Mouse (Mus musculus) embryonic facial prominence, embryonic 13.5 days (tissue): Measurements from ENCODE around the gene Il17ra. TPM values are rescaled to one million over a fixed set of nuclear protein-coding genes. Genes with fewer than 3 reads are reported as not detected.

Experiments used
- ATAC-seq: fragments of 200-750 bp; cut with Nextera tagmentation; 2 replicates; pipeline ENCODE4 v1.8.0; 2017; ENCODE audit warnings: low read depth; ENCODE audit not compliant: insufficient number of reproducible peaks, insufficient read depth, low FRiP score, low TSS enrichment
- H3K27ac ChIP-seq: fragments of 300-500 bp; sonication (generic); 2 replicates; pipeline ENCODE4 v1.5.1; 2015; ENCODE audit warnings: moderate library complexity, mild to moderate bottlenecking, inconsistent platforms
- H3K27me3 ChIP-seq: fragments of 300-500 bp; sonication (generic); 2 replicates; pipeline ENCODE4 v1.6.1; 2015; ENCODE audit warnings: mild to moderate bottlenecking, inconsistent platforms
- H3K36me3 ChIP-seq: fragments of 300-500 bp; sonication (generic); 2 replicates; pipeline ENCODE4 v1.6.1; 2015; ENCODE audit warnings: mild to moderate bottlenecking, inconsistent platforms
- H3K4me1 ChIP-seq: fragments of 300-500 bp; sonication (generic); 2 replicates; pipeline ENCODE4 v1.6.1; 2015; ENCODE audit warnings: inconsistent platforms
- H3K4me2 ChIP-seq: fragments of 300-500 bp; sonication (generic); 2 replicates; pipeline ENCODE4 v1.6.1; 2015; ENCODE audit warnings: moderate library complexity, mild to moderate bottlenecking, inconsistent platforms
- H3K4me3 ChIP-seq: fragments of 300-500 bp; sonication (generic); 2 replicates; pipeline ENCODE4 v1.5.1; 2015; ENCODE audit warnings: mild to moderate bottlenecking, inconsistent platforms
- H3K9ac ChIP-seq: fragments of 300-500 bp; sonication (generic); 2 replicates; pipeline ENCODE4 v1.6.1; 2015; ENCODE audit warnings: mild to moderate bottlenecking, inconsistent platforms
- H3K9me3 ChIP-seq: fragments of 300-500 bp; sonication (generic); 2 replicates; pipeline ENCODE4 v1.6.1; 2016; ENCODE audit warnings: inconsistent platforms
- WGBS: fragments of 180-500 bp; shearing (Covaris S2); methylation state at CpG from one replicate; pipeline ENCODE4 v1.1.7; 2015; ENCODE audit warnings: mixed read lengths; 5-methylcytosine and 5-hydroxymethylcytosine counted together
- polyA plus RNA-seq: library from polyadenylated mRNA; unstranded; fragments of >200 nt; fragmentation: Nextera tagmentation; extraction: Ambion mirVana; gene quantifications from 2 replicates; pipeline ENCODE4 v1.2.1, GENCODE M21; 2015

The Il17ra gene
- polyA plus RNA-seq, 1 experiment from 2014 or later = 7.4 TPM

GRCm38 (mm10) chr6:120461217-120461616 lies 1.8 kb upstream of the Il17ra start:
- H3K9ac ChIP-seq = no peak overlapping the region
- H3K27ac ChIP-seq = no peak overlapping the region
- no peak for ATAC-seq
- H3K27me3 ChIP-seq = peaks cover 50% of the 10 kb centered on the region
- no peaks in the 10 kb centered on the region for H3K9me3 ChIP-seq
- WGBS = 71% methylated on average over 15 of the region's 15 CpGs
- H3K36me3 ChIP-seq = no peaks in the 10 kb centered on the region
- no peak overlapping the region for H3K4me3 ChIP-seq
- peaks cover 23% of the 10 kb centered on the region for H3K4me1 ChIP-seq
- H3K4me2 ChIP-seq = no peak overlapping the region

GRCm38 (mm10) chr6:120462251-120462650 lies 796 bp upstream of the Il17ra start:
- H3K4me3 ChIP-seq = no peak overlapping the region
- 49% methylated on average over 6 of the region's 6 CpGs for WGBS

GRCm38 (mm10) chr6:120463884-120464283 lies 837 bp downstream of the Il17ra start:
- H3K9me3 ChIP-seq = no peaks in the 10 kb centered on the region
- no peak for ATAC-seq
- H3K9ac ChIP-seq = peak overlapping the region; percentile 75
- H3K27me3 ChIP-seq = peaks cover 50% of the 10 kb centered on the region
- peak overlapping the region; percentile 76 for H3K4me2 ChIP-seq
- peaks cover 25% of the 10 kb centered on the region for H3K4me1 ChIP-seq
- H3K4me3 ChIP-seq = peak overlapping the region; percentile 67
- H3K36me3 ChIP-seq = no peaks in the 10 kb centered on the region
- no peak overlapping the region for H3K27ac ChIP-seq
- 3% methylated on average over 11 of the region's 11 CpGs for WGBS

More at GRCm38 (mm10) chr6:120462251-120462650, 796 bp upstream of the Il17ra start:
- peaks cover 50% of the 10 kb centered on the region for H3K27me3 ChIP-seq
- H3K4me1 ChIP-seq = peaks cover 25% of the 10 kb centered on the region
- no peak overlapping the region for H3K9ac ChIP-seq
- H3K9me3 ChIP-seq = no peaks in the 10 kb centered on the region
- no peak overlapping the region for H3K27ac ChIP-seq
- no peak for ATAC-seq
- no peaks in the 10 kb centered on the region for H3K36me3 ChIP-seq
- H3K4me2 ChIP-seq = no peak overlapping the region

GRCm38 (mm10) chr6:120464406-120464939 lies 1.4 kb downstream of the Il17ra start:
- H3K27me3 ChIP-seq = peaks cover 50% of the 10 kb centered on the region
- no peak overlapping the region for H3K9ac ChIP-seq
- no peak for ATAC-seq
- H3K36me3 ChIP-seq = no peaks in the 10 kb centered on the region
- peak overlapping the region; percentile 67 for H3K4me3 ChIP-seq
- no peaks in the 10 kb centered on the region for H3K9me3 ChIP-seq
- no peak overlapping the region for H3K27ac ChIP-seq
- peaks cover 25% of the 10 kb centered on the region for H3K4me1 ChIP-seq
- WGBS = 49% methylated on average over 9 of the region's 9 CpGs
- H3K4me2 ChIP-seq = peak overlapping the region; percentile 76

- Histone ChIP-seq H3K27me3 (peaks cover 50% of the 10 kb centered on the region), H3K27ac (no peak overlapping the region), H3K4me3 (no peak overlapping the region), H3K9me3 (no peaks in the 10 kb centered on the region), H3K4me1 (peaks cover 27% of the 10 kb centered on the region), H3K4me2 (no peak overlapping the region), H3K36me3 (no peaks in the 10 kb centered on the region), H3K9ac (no peak overlapping the region)
- WGBS = 38% methylated on average over 4 of the region's 4 CpGs
- no peak for ATAC-seq
Measured at GRCm38 (mm10) chr6:120465393-120465792, 2.3 kb downstream of the Il17ra start.

- Histone ChIP-seq H3K27ac (no peak overlapping the region), H3K36me3 (no peaks in the 10 kb centered on the region), H3K4me3 (no peak overlapping the region), H3K27me3 (peaks cover 38% of the 10 kb centered on the region), H3K4me1 (peaks cover 29% of the 10 kb centered on the region), H3K9ac (no peak overlapping the region), H3K4me2 (no peak overlapping the region), H3K9me3 (no peaks in the 10 kb centered on the region)
- ATAC-seq = no peak
- WGBS = 63% methylated on average over 10 of the region's 10 CpGs
Measured at GRCm38 (mm10) chr6:120466609-120467329, 3.7 kb downstream of the Il17ra start.

- Histone ChIP-seq H3K27me3 (peaks cover 23% of the 10 kb centered on the region), H3K27ac (no peak overlapping the region), H3K9me3 (no peaks in the 10 kb centered on the region), H3K36me3 (no peaks in the 10 kb centered on the region), H3K4me1 (peaks cover 37% of the 10 kb centered on the region), H3K4me3 (no peak overlapping the region), H3K4me2 (no peak overlapping the region), H3K9ac (no peak overlapping the region)
- WGBS = 89% methylated on average over 4 of the region's 4 CpGs
- no peak for ATAC-seq
Measured at GRCm38 (mm10) chr6:120468259-120468658, 5.2 kb downstream of the Il17ra start.

- WGBS = 69% methylated on average over 3 of the region's 3 CpGs
Measured at GRCm38 (mm10) chr6:120469268-120469667, 6.2 kb downstream of the Il17ra start.

GRCm38 (mm10) chr6:120469770-120470169 lies 6.7 kb downstream of the Il17ra start:
- Histone ChIP-seq H3K36me3 (no peaks in the 10 kb centered on the region), H3K9ac (no peak overlapping the region), H3K27ac (no peak overlapping the region), H3K4me1 (peaks cover 28% of the 10 kb centered on the region), H3K9me3 (no peaks in the 10 kb centered on the region), H3K27me3 (peaks cover 8% of the 10 kb centered on the region), H3K4me2 (no peak overlapping the region), H3K4me3 (no peak overlapping the region)
- ATAC-seq = no peak

More at GRCm38 (mm10) chr6:120469268-120469667, 6.2 kb downstream of the Il17ra start:
- H3K27ac ChIP-seq = no peak overlapping the region
- peaks cover 13% of the 10 kb centered on the region for H3K27me3 ChIP-seq
- H3K36me3 ChIP-seq = no peaks in the 10 kb centered on the region
- H3K4me1 ChIP-seq = peaks cover 33% of the 10 kb centered on the region
- H3K9ac ChIP-seq = no peak overlapping the region
- ATAC-seq = no peak
- no peak overlapping the region for H3K4me3 ChIP-seq
- no peaks in the 10 kb centered on the region for H3K9me3 ChIP-seq
- no peak overlapping the region for H3K4me2 ChIP-seq

- no peak for ATAC-seq
Measured at GRCm38 (mm10) chr6:120470666-120471065, 7.6 kb downstream of the Il17ra start.

GRCm38 (mm10) chr6:120471991-120472441 lies 9.0 kb downstream of the Il17ra start:
- ATAC-seq = peak; percentile 63; the same call in 1 of the 2 replicates
- Histone ChIP-seq H3K36me3 (no peaks in the 10 kb centered on the region), H3K4me3 (no peak overlapping the region), H3K9me3 (no peaks in the 10 kb centered on the region), H3K9ac (no peak overlapping the region), H3K4me1 (peaks cover 30% of the 10 kb centered on the region), H3K27ac (no peak overlapping the region), H3K4me2 (no peak overlapping the region), H3K27me3 (no peaks in the 10 kb centered on the region)
- WGBS = 7% methylated on average over 5 of the region's 5 CpGs

More at GRCm38 (mm10) chr6:120470666-120471065, 7.6 kb downstream of the Il17ra start:
- Histone ChIP-seq H3K4me3 (no peak overlapping the region), H3K4me2 (no peak overlapping the region), H3K9ac (no peak overlapping the region), H3K36me3 (no peaks in the 10 kb centered on the region), H3K27ac (no peak overlapping the region), H3K9me3 (no peaks in the 10 kb centered on the region), H3K4me1 (peaks cover 30% of the 10 kb centered on the region), H3K27me3 (no peaks in the 10 kb centered on the region)
- WGBS = 82% methylated on average over 1 of the region's 1 CpGs
